Mouse (Mus musculus): ENCODE data around the gene Ttc7.

DNA sequence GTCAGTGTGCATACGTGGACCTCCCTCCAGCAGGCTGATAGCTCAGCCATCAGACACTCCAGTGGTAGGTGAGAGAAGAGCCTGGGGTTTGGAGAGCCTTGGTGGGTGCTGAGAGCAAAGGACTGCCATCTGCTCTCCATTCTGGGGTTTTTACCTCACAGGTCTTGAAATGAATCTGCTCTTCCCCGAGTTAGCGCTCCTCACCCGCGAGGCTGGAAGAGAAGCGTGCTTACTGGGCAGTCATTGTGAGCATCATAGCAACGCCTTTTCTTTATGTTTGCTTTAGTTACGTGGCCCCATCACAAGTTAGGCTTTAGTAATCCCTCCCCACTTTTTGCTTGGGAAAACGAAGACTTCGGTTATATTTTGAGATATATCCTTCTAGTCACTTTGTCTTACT is 17.7 kb downstream of the Ttc7 start:
- TF ChIP-seq ZNF384 (IDR thresholded peaks at IDR 0.05; ENCODE audit: low read depth, low read length) (no peak), TBP (IDR thresholded peaks at IDR 0.05; ENCODE audit: low read depth, low read length) (no peak), ELF1 (IDR thresholded peaks at IDR 0.05; ENCODE audit: low read depth, low read length) (no peak), CTCF (IDR thresholded peaks at IDR 0.05 in 2 of 3, conservative IDR thresholded peaks at IDR 0.05 in 1 of 3; ENCODE audit: control insufficient read depth in 1 of 3, insufficient read depth in 1 of 3, low read depth in 2 of 3, low read length in 3 of 3, poor library complexity in 1 of 3, severe bottlenecking in 1 of 3) (no peak), POLR2A (IDR thresholded peaks at IDR 0.05; ENCODE audit: control insufficient read depth in 1 of 2, insufficient read depth in 1 of 2, low read depth in 1 of 2, low read length in 2 of 2, poor library complexity in 1 of 2) (no peak), JUND (IDR thresholded peaks at IDR 0.05; ENCODE audit: low read depth, low read length) (no peak), HCFC1 (IDR thresholded peaks at IDR 0.05; ENCODE audit: low read depth, low read length) (no peak), ZC3H11A (IDR thresholded peaks at IDR 0.05; ENCODE audit: low read depth, low read length) (no peak), MAX (IDR thresholded peaks at IDR 0.05; ENCODE audit: low read length) (no peak)

Measured in MEL (cell line).